Mouse (Mus musculus) CH12.LX (cell line): ENCODE data around the gene Reep6. TPM values are rescaled to one million over a fixed set of nuclear protein-coding genes. Genes with fewer than 3 reads are reported as not detected.

Experiments used
- DNase-seq: peaks from one replicate; pipeline ENCODE4 v3.0.0-alpha.2; 2013; ENCODE audit errors: extremely low read depth
- H3K27ac ChIP-seq: 2 replicates; pipeline ENCODE4 v1.5.1; 2012; ENCODE audit warnings: low read depth, mild to moderate bottlenecking, control low read depth, moderate library complexity; ENCODE audit not compliant: insufficient read depth
- H3K27me3 ChIP-seq: replicated peaks from 2 replicates; pipeline ENCODE3; 2012; ENCODE audit warnings: inconsistent platforms
- H3K36me3 ChIP-seq, 2 experiments: replicated peaks in 1 of 2; 2 replicates each; pipeline versions ENCODE3 to v1.6.1; 2012; ENCODE audit warnings: inconsistent platforms in 1 of 2, low read length in 1 of 2, mild to moderate bottlenecking in 1 of 2, mixed read lengths in 1 of 2, moderate library complexity in 1 of 2; ENCODE audit not compliant: control insufficient read depth in 1 of 2, insufficient read depth in 1 of 2
- H3K4me1 ChIP-seq, 2 experiments: 2 replicates each; pipeline ENCODE4 v1.6.1; 2012; ENCODE audit warnings: inconsistent platforms in 1 of 2, moderate library complexity in 1 of 2; ENCODE audit not compliant: insufficient read depth in 2 of 2, control insufficient read depth in 1 of 2
- H3K4me2 ChIP-seq: 2 replicates; pipeline ENCODE4 v1.6.1; 2012; ENCODE audit warnings: low read depth, mild to moderate bottlenecking, control low read depth; ENCODE audit not compliant: poor library complexity, insufficient read depth, severe bottlenecking
- H3K4me3 ChIP-seq, 3 experiments: fragments of 150-350 bp in 1 of 3; sonication (generic) in 1 of 3; replicated peaks in 1 of 3; 2 replicates each; pipeline versions ENCODE3 to v1.5.1; 2011 to 2012; ENCODE audit warnings: low read depth in 2 of 3, low read length in 2 of 3, mild to moderate bottlenecking in 2 of 3, moderate library complexity in 2 of 3, control low read depth in 1 of 3, improper control_type of control experiment in 1 of 3, inconsistent platforms in 1 of 3, mixed read lengths in 1 of 3; ENCODE audit not compliant: poor library complexity in 1 of 3
- H3K79me2 ChIP-seq: replicated peaks from 2 replicates; pipeline ENCODE4 v1.6.1; 2012; ENCODE audit warnings: mild to moderate bottlenecking, moderate library complexity; ENCODE audit not compliant: control insufficient read depth, poor library complexity, insufficient read depth, severe bottlenecking; ENCODE audit errors: extremely low read depth
- H3K9ac ChIP-seq: 2 replicates; pipeline ENCODE4 v1.6.1; 2012; ENCODE audit warnings: low read depth, mild to moderate bottlenecking, control low read depth, moderate library complexity; ENCODE audit not compliant: insufficient read depth
- H3K9me3 ChIP-seq: replicated peaks from 2 replicates; pipeline ENCODE3; 2012; ENCODE audit warnings: low read length, inconsistent platforms, mixed read lengths
- BHLHE40 ChIP-seq: IDR thresholded peaks from 2 replicates; pipeline ENCODE4 v1.6.1; 2011; ENCODE audit warnings: mild to moderate bottlenecking, low read depth, low read length, improper control_type of control experiment
- CHD2 ChIP-seq: IDR thresholded peaks from 2 replicates; pipeline ENCODE4 v1.6.1; 2011; ENCODE audit warnings: low read length, improper control_type of control experiment
- CTCF ChIP-seq, 2 experiments: IDR thresholded peaks in 1 of 2; conservative IDR thresholded peaks in 1 of 2; 2 replicates each; pipeline ENCODE4 v1.5.1; 2011 to 2012; ENCODE audit warnings: low read depth in 2 of 2, low read length in 2 of 2, improper control_type of control experiment in 1 of 2, inconsistent platforms in 1 of 2, mild to moderate bottlenecking in 1 of 2, moderate library complexity in 1 of 2
- ELF1 ChIP-seq: IDR thresholded peaks from 2 replicates; pipeline ENCODE4 v1.6.1; 2014; ENCODE audit warnings: low read depth, mild to moderate bottlenecking, inconsistent platforms, low read length, improper control_type of control experiment
- EP300 ChIP-seq: IDR thresholded peaks from 2 replicates; pipeline ENCODE4 v1.6.1; 2011; ENCODE audit warnings: low read length, improper control_type of control experiment
- GABPA ChIP-seq: IDR thresholded peaks from 2 replicates; pipeline ENCODE4 v1.6.1; 2012; ENCODE audit warnings: low read depth, low read length, improper control_type of control experiment, inconsistent platforms; ENCODE audit not compliant: insufficient replicate concordance
- IRF4 ChIP-seq: IDR thresholded peaks from 2 replicates; pipeline ENCODE4 v1.6.1; 2014; ENCODE audit warnings: low read depth, mild to moderate bottlenecking, inconsistent platforms, low read length, improper control_type of control experiment
- JUN ChIP-seq: IDR thresholded peaks from 2 replicates; pipeline ENCODE4 v1.6.1; 2011; ENCODE audit warnings: low read depth, mild to moderate bottlenecking, low read length, improper control_type of control experiment, moderate library complexity; ENCODE audit not compliant: insufficient read depth
- JUND ChIP-seq: conservative IDR thresholded peaks from 2 replicates; pipeline ENCODE4 v1.6.1; 2011; ENCODE audit warnings: low read depth, low read length, improper control_type of control experiment
- KAT2A ChIP-seq: IDR thresholded peaks from 2 replicates; pipeline ENCODE4 v1.6.1; 2012; ENCODE audit warnings: low read length, improper control_type of control experiment, inconsistent platforms; ENCODE audit not compliant: insufficient replicate concordance
- MAFK ChIP-seq: IDR thresholded peaks from 2 replicates; pipeline ENCODE4 v1.6.1; 2011; ENCODE audit warnings: low read length, improper control_type of control experiment; ENCODE audit not compliant: insufficient replicate concordance
- MAX ChIP-seq: IDR thresholded peaks from 2 replicates; pipeline ENCODE4 v1.6.1; 2011; ENCODE audit warnings: low read length, improper control_type of control experiment
- MEF2A ChIP-seq: IDR thresholded peaks from 2 replicates; pipeline ENCODE4 v1.6.1; 2014; ENCODE audit warnings: low read depth, mild to moderate bottlenecking, inconsistent platforms, low read length, improper control_type of control experiment, borderline replicate concordance
- MXI1 ChIP-seq: IDR thresholded peaks from 2 replicates; pipeline ENCODE4 v1.6.1; 2011; ENCODE audit warnings: mild to moderate bottlenecking, low read depth, low read length, improper control_type of control experiment
- MYC ChIP-seq: IDR thresholded peaks from 2 replicates; pipeline ENCODE4 v1.6.1; 2011; ENCODE audit warnings: low read depth, mild to moderate bottlenecking, improper control_type of control experiment, low read length
- NELFE ChIP-seq: IDR thresholded peaks from 2 replicates; pipeline ENCODE4 v1.6.1; 2011; ENCODE audit warnings: low read depth, low read length, improper control_type of control experiment
- NRF1 ChIP-seq: IDR thresholded peaks from 2 replicates; pipeline ENCODE4 v1.6.1; 2014; ENCODE audit warnings: low read depth, mild to moderate bottlenecking, inconsistent platforms, low read length, improper control_type of control experiment, moderate library complexity
- PAX5 ChIP-seq: IDR thresholded peaks from 2 replicates; pipeline ENCODE4 v1.6.1; 2012; ENCODE audit warnings: low read length, inconsistent platforms, mixed read lengths
- POLR2A ChIP-seq: IDR thresholded peaks from 2 replicates; pipeline ENCODE4 v1.6.1; 2011; ENCODE audit warnings: low read depth, mild to moderate bottlenecking, improper control_type of control experiment, low read length
- POLR2AphosphoS2 ChIP-seq: IDR thresholded peaks from 2 replicates; pipeline ENCODE4 v1.6.1; 2011; ENCODE audit warnings: low read depth, low read length, improper control_type of control experiment
- SIN3A ChIP-seq: IDR thresholded peaks from 2 replicates; pipeline ENCODE4 v1.6.1; 2012; ENCODE audit warnings: low read length, improper control_type of control experiment, inconsistent platforms
- SMC3 ChIP-seq: IDR thresholded peaks from 2 replicates; pipeline ENCODE4 v1.6.1; 2011; ENCODE audit warnings: low read depth, low read length, improper control_type of control experiment
- TCF12 ChIP-seq: IDR thresholded peaks from 2 replicates; pipeline ENCODE4 v1.6.1; 2014; ENCODE audit warnings: low read depth, mild to moderate bottlenecking, inconsistent platforms, low read length, improper control_type of control experiment
- UBTF ChIP-seq: IDR thresholded peaks from 2 replicates; pipeline ENCODE4 v1.6.1; 2012; ENCODE audit warnings: low read depth, mild to moderate bottlenecking, inconsistent platforms, low read length, improper control_type of control experiment, moderate library complexity
- USF1 ChIP-seq: IDR thresholded peaks from 2 replicates; pipeline ENCODE4 v1.6.1; 2014; ENCODE audit warnings: low read depth, mild to moderate bottlenecking, inconsistent platforms, low read length, improper control_type of control experiment
- USF2 ChIP-seq: conservative IDR thresholded peaks from 2 replicates; pipeline ENCODE4 v1.6.1; 2011; ENCODE audit warnings: low read depth, low read length, improper control_type of control experiment
- ZKSCAN1 ChIP-seq: IDR thresholded peaks from 2 replicates; pipeline ENCODE4 v1.6.1; 2012; ENCODE audit warnings: low read depth, inconsistent platforms, low read length, improper control_type of control experiment, borderline replicate concordance
- dilution Hi-C: fragments of 300-500 bp; cut with MboI; formaldehyde crosslinking; loops from 2 replicates; pipeline ENCODE4 v1.14.3; 2020; ENCODE audit warnings: low sequenced_read_pairs; ENCODE audit not compliant: extremely low pct_unique_long_range_greater_than_20kb, extremely low pct_ligation_motif_present
- in situ Hi-C: fragments of 300-500 bp; cut with MboI; formaldehyde crosslinking; loops from 3 replicates; pipeline ENCODE4 v1.14.3; 2019; ENCODE audit warnings: low sequenced_read_pairs, low pct_ligation_motif_present, low pct_unique_long_range_greater_than_20kb, mixed read lengths
- polyA plus RNA-seq: library from polyadenylated mRNA; unstranded; fragments of >175 nt; gene quantifications from 2 replicates; pipeline ENCODE4 v1.2.1, GENCODE M21; 2012; ENCODE audit warnings: low read depth; ENCODE audit not compliant: insufficient read length
- total RNA-seq, 2 experiments: library from RNA; depleted of rRNA; stranded (reverse); fragments of 300-350 nt in 1 of 2; fragments of >200 nt in 1 of 2; gene quantifications; 2 replicates each; pipeline ENCODE4 v1.2.3; 2012 to 2014

Reep6 gene
- total and polyA plus RNA-seq, 3 experiments = 0.48 to 7.5 (median 5.0) TPM

DNA sequence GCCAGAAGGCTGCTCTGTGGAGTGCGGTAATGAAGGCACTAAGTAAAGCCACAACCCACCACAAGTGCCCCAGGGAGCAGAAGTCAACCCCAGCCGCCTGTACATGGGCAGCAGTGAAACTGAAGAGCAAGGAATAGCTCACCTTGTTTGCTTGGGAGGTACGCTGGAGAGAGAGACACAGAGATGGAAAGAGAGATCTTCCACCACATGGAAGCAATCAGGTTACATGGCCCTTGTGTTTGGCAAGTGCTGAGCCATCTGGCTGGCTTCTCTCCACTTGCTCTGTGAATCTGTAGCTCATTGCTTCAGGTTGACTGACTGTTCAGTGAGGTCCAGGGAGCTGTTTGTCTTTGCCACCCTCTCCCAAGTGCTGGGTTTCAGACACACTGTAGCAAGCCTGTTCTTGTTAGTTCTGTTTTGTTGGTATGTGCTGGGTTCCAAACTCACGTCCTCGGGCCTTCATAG, 2.8 kb downstream of the Reep6 start:
- in situ Hi-C loops (no loop called here), dilution Hi-C loops (no loop called here)
- peaks cover 22 to 28% of the 10 kb centered on the region in 2 experiments for H3K36me3 ChIP-seq

DNA sequence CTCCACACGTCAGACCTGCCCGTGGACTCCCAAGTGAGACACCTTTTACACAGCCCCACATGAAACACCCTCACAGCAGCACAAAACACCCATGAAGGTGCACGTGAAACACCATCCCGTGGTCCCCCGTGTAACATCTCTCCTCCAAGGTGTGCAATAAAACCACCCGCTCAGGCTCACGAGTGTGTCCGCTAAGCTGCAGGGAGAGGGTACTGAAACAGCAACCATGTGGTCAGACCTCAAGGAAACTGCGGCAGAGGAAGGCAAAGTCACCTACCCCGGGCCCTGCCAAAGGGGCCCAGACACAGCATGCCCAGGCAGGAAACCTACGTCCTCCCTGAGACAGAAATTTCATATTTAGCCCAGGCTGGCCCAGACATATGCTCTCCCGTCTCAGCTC, 6.5 kb downstream of the Reep6 start:
- Histone ChIP-seq H3K4me2 (no peak overlapping the region), H3K27ac (no peak overlapping the region; the same call in 1 of the 2 replicates), H3K36me3 (peaks cover 22 to 28% of the 10 kb centered on the region in 2 experiments), H3K9ac (no peak overlapping the region), H3K9me3 (peaks cover 5% of the 10 kb centered on the region), H3K4me1 (peaks cover 23 to 38% of the 10 kb centered on the region in 2 experiments), H3K4me3 (no peak overlapping the region), H3K27me3 (peaks cover 31% of the 10 kb centered on the region), H3K79me2 (no peaks in the 10 kb centered on the region)
- no peak for TF ChIP-seq KAT2A
- TF ChIP-seq EP300 = 0 out of 2 replicates have a peak, but pooled peaks have one; percentile 16
- TF ChIP-seq MYC = peak; percentile 58; the same call in 1 of the 2 replicates
- TF ChIP-seq MAFK = no peak
- TF ChIP-seq ELF1 = no peak
- no peak for TF ChIP-seq NELFE
- TF ChIP-seq USF1 = no peak
- no peak for TF ChIP-seq JUN
- TF ChIP-seq IRF4 = peak; percentile 34; the same call in 1 of the 2 replicates
- TF ChIP-seq SIN3A = no peak
- no peak for TF ChIP-seq CTCF (conservative IDR thresholded peaks at IDR 0.05 in 1 of 2, IDR thresholded peaks at IDR 0.05 in 1 of 2; ENCODE audit: low read depth in 2 of 2, low read length in 2 of 2)
- TF ChIP-seq MEF2A = no peak
- no peak for TF ChIP-seq GABPA
- no peak for TF ChIP-seq POLR2A
- TF ChIP-seq TCF12 = no peak
- no peak for TF ChIP-seq CHD2
- peak; percentile 59 for TF ChIP-seq BHLHE40
- no peak for TF ChIP-seq SMC3
- TF ChIP-seq UBTF = no peak
- TF ChIP-seq ZKSCAN1 = no peak
- TF ChIP-seq JUND = no peak
- TF ChIP-seq USF2 = no peak
- 0 out of 2 replicates have a peak, but pooled peaks have one; percentile 51 for TF ChIP-seq MAX
- TF ChIP-seq PAX5 = no peak
- no peak for TF ChIP-seq NRF1
- in situ Hi-C loops (no loop called here), dilution Hi-C loops (no loop called here)
- no peak for DNase-seq

More for the DNA sequence above, 2.8 kb downstream of the Reep6 start:
- no peak overlapping the region for H3K4me2 ChIP-seq
- H3K4me1 ChIP-seq = peaks cover 30 to 48% of the 10 kb centered on the region in 2 experiments
- H3K27ac ChIP-seq = no peak overlapping the region
- no peak overlapping the region for H3K9ac ChIP-seq
- H3K79me2 ChIP-seq = no peaks in the 10 kb centered on the region
- peaks cover 45% of the 10 kb centered on the region for H3K27me3 ChIP-seq
- H3K4me3 ChIP-seq = no peak overlapping the region
- TF ChIP-seq MXI1 (no peak), UBTF (no peak), POLR2AphosphoS2 (no peak)
- DNase-seq = no peak
- H3K9me3 ChIP-seq = peaks cover 5% of the 10 kb centered on the region
